11 mouse cellular contexts compared by ENCODE assay signal in genomic region chr3:146770853-146771252, GRCm38 (mm10). TPM values are rescaled to one million over a fixed set of nuclear protein-coding genes. Genes with fewer than 3 reads are reported as not detected.
DNase-seq lines count a peak whose midpoint lies in the region; ATAC-seq and TF ChIP-seq lines count a peak whose summit lies in the region.
"Had no signal": no experiment of that assay in that cellular context is flagged by ENCODE, and none has a peak within 500 bp of the region (broad histone marks: within the 10 kb centered on the region; RNA-seq: fewer than 3 reads in every experiment).

No protein-coding gene starts in this region.

- no peak overlapping the region; the same call in 1 of the 2 replicates for H3K9ac ChIP-seq in heart, embryonic 16.5 days (ENCODE audit: low read length)
- peak overlapping the region; percentile 69 for H3K9ac ChIP-seq in hindbrain, postnatal 0 days (replicated peaks; ENCODE audit: low read length)
- H3K9ac ChIP-seq: embryonic facial prominence, embryonic 12.5 days; limb, embryonic 15.5 days had no signal

- H3K27me3 ChIP-seq in heart, embryonic 16.5 days (ENCODE audit: control insufficient read depth, insufficient read depth, low read length) = no peaks in the 10 kb centered on the region
- no peaks in the 10 kb centered on the region for H3K27me3 ChIP-seq in hindbrain, postnatal 0 days (ENCODE audit: insufficient read depth, low read length)
- no peaks in the 10 kb centered on the region for H3K27me3 ChIP-seq in thymus, adult 2 months (ENCODE audit: control insufficient read depth, insufficient read depth, low read length)
- H3K27me3 ChIP-seq: embryonic facial prominence, embryonic 12.5 days; limb, embryonic 15.5 days had no signal

- H3K36me3 ChIP-seq in heart, embryonic 16.5 days (ENCODE audit: control insufficient read depth, insufficient read depth) = no peaks in the 10 kb centered on the region
- H3K36me3 ChIP-seq in hindbrain, postnatal 0 days (ENCODE audit: insufficient read depth, low read length) = no peaks in the 10 kb centered on the region
- no peaks in the 10 kb centered on the region for H3K36me3 ChIP-seq in thymus, adult 2 months (ENCODE audit: control insufficient read depth, insufficient read depth, low read length)
- H3K36me3 ChIP-seq: embryonic facial prominence, embryonic 12.5 days; limb, embryonic 15.5 days had no signal

- H3K4me2 ChIP-seq in heart, embryonic 16.5 days (ENCODE audit: low read depth, low read length) = peak overlapping the region; percentile 70
- H3K4me2 ChIP-seq in hindbrain, postnatal 0 days (ENCODE audit: low read depth, low read length) = peak overlapping the region; percentile 51
- H3K4me2 ChIP-seq: limb, embryonic 15.5 days had no signal

- H3K27ac ChIP-seq in heart, embryonic 16.5 days (ENCODE audit: low read length) = no peak overlapping the region
- peak overlapping the region; percentile 80 for H3K27ac ChIP-seq in hindbrain, postnatal 0 days
- H3K27ac ChIP-seq in thymus, adult 2 months (ENCODE audit: control insufficient read depth, insufficient read depth, low read length) = no peak overlapping the region
- H3K27ac ChIP-seq: limb, embryonic 15.5 days; macrophage had no signal

- ATAC-seq in heart, embryonic 16.5 days (replicated peaks; ENCODE audit: extremely low read depth, insufficient read depth, low FRiP score) = no peak
- ATAC-seq in hindbrain, postnatal 0 days = 0 out of 2 replicates have a peak, but pooled peaks have one; percentile 44
- ATAC-seq in monocyte, adult 5-6 weeks (replicated peaks; ENCODE audit: insufficient number of reproducible peaks, low FRiP score, low TSS enrichment, poor library complexity, severe bottlenecking) = no peak

- H3K4me3 ChIP-seq in heart, embryonic 16.5 days (ENCODE audit: low read length) = no peak overlapping the region
- H3K4me3 ChIP-seq in hindbrain, postnatal 0 days (ENCODE audit: low read length) = peak overlapping the region; percentile 45; the same call in 1 of the 2 replicates
- no peak overlapping the region for H3K4me3 ChIP-seq in thymus, adult 2 months (ENCODE audit: control insufficient read depth, insufficient read depth, low read length)
- H3K4me3 ChIP-seq: embryonic facial prominence, embryonic 12.5 days; limb, embryonic 15.5 days had no signal

- intact Hi-C loops in heart, postnatal 10 days (cut with DNase I) = no loop called here

- no peak for TF ChIP-seq CTCF in hindbrain, postnatal 0 days (IDR thresholded peaks at IDR 0.05; ENCODE audit: low read depth)
- TF ChIP-seq CTCF in thymus, adult 2 months (IDR thresholded peaks at IDR 0.05; ENCODE audit: borderline replicate concordance, control insufficient read depth, extremely low read depth, insufficient read depth, low read length, poor library complexity) = no peak

- H3K9me3 ChIP-seq in heart, embryonic 16.5 days (replicated peaks; ENCODE audit: control insufficient read depth, low read length) = no peaks in the 10 kb centered on the region
- H3K9me3 ChIP-seq in hindbrain, postnatal 0 days (ENCODE audit: low read length) = no peaks in the 10 kb centered on the region
- H3K9me3 ChIP-seq: embryonic facial prominence, embryonic 12.5 days; limb, embryonic 15.5 days had no signal

- DNase-seq in heart, postnatal 10 days = no peak
- DNase-seq in cerebellum, adult 11-12 months = peak; percentile 44
- DNase-seq in cerebellum, adult 9-11 months = peak; percentile 46
- no peak for DNase-seq in hindbrain, postnatal 0 days (ENCODE audit: low spot score)
- no peak for DNase-seq in thymus, adult 2 months
- DNase-seq in kidney, postnatal 4 days = no peak

- H3K4me1 ChIP-seq in heart, embryonic 16.5 days (ENCODE audit: control insufficient read depth, insufficient read depth, low read length) = peaks cover 31% of the 10 kb centered on the region
- peaks cover 9% of the 10 kb centered on the region for H3K4me1 ChIP-seq in hindbrain, postnatal 0 days (ENCODE audit: insufficient read depth, low read length)
- H3K4me1 ChIP-seq in thymus, adult 2 months (replicated peaks; ENCODE audit: control insufficient read depth, insufficient read depth, low read length) = no peaks in the 10 kb centered on the region

- 65% methylated on average over 2 of the region's 2 CpGs for WGBS in heart, embryonic 16.5 days
- WGBS in hindbrain, postnatal 0 days = 42% methylated on average over 2 of the region's 2 CpGs
- 94% methylated on average over 2 of the region's 2 CpGs for WGBS in thymus, adult 2 months

- no peak for TF ChIP-seq POLR2A in thymus, adult 2 months (IDR thresholded peaks at IDR 0.05; ENCODE audit: control insufficient read depth, extremely low read depth, insufficient read depth, low read length, poor library complexity)

RNA-seq across cellular contexts. Expression of gene Prkacb, which starts 41.9 kb away (rescaled TPM):
- 52.6 and 53.5 TPM in 2 replicates for polyA plus RNA-seq in heart, embryonic 16.5 days (2015; fragmentation: Nextera tagmentation; extraction: Ambion mirVana)
- 10 to 100 TPM; 92.4 to 99.7 TPM for total RNA-seq in heart, postnatal 10 days (2021)
- total RNA-seq in hindbrain, postnatal 0 days (2014; rRNA removed) = 235 and 238 TPM in 2 replicates
- polyA plus RNA-seq in hindbrain, postnatal 0 days (2015; fragmentation: Nextera tagmentation; extraction: Ambion mirVana) = 167 and 180 TPM in 2 replicates
- total RNA-seq in monocyte, adult 5-6 weeks (2017) = 91.4 to 161 TPM (median 99.1 TPM) in 3 replicates
- 46.1 and 47.2 TPM in 2 replicates for polyA plus RNA-seq in thymus, adult 2 months (2012; rRNA removed)

Comparison
In these comparisons a context has a peak if more than half of its experiments do, and no peak if none do; other contexts are left out.
1. DNase-seq: peak in cerebellum, adult 11-12 months (single experiment) and cerebellum, adult 9-11 months (single experiment); none in heart, postnatal 10 days (0 of 2), hindbrain, postnatal 0 days (single experiment), thymus, adult 2 months (single experiment) and kidney, postnatal 4 days (0 of 2).